ENCODE assay signal across 8 mouse cellular contexts in genomic region chr16:38321452-38321935, GRCm38 (mm10). TPM values are rescaled to one million over a fixed set of nuclear protein-coding genes. Genes with fewer than 3 reads are reported as not detected.
DNase-seq lines count a peak whose midpoint lies in the region; ATAC-seq and TF ChIP-seq lines count a peak whose summit lies in the region.

No protein-coding gene starts in this region.

- no peak overlapping the region for H3K4me2 ChIP-seq in intestine, postnatal 0 days (replicated peaks; ENCODE audit: low read depth)
- peak overlapping the region; percentile 51 for H3K4me2 ChIP-seq in midbrain, embryonic 12.5 days (replicated peaks)

- H3K36me3 ChIP-seq in heart, embryonic 10.5 days = no peaks in the 10 kb centered on the region
- no peaks in the 10 kb centered on the region for H3K36me3 ChIP-seq in intestine, postnatal 0 days (ENCODE audit: control insufficient read depth, insufficient read depth)
- no peaks in the 10 kb centered on the region for H3K36me3 ChIP-seq in midbrain, embryonic 12.5 days

- ATAC-seq in intestine, postnatal 0 days = no peak
- peak; percentile 69 for ATAC-seq in midbrain, embryonic 12.5 days (ENCODE audit: low FRiP score, low read depth)

- 25% methylated on average over 17 of the region's 17 CpGs for WGBS in heart, embryonic 10.5 days
- 31% methylated on average over 17 of the region's 17 CpGs for WGBS in intestine, postnatal 0 days
- WGBS in midbrain, embryonic 12.5 days = 27% methylated on average over 16 of the region's 17 CpGs

- H3K4me3 ChIP-seq in heart, embryonic 10.5 days = peak overlapping the region; percentile 38; the same call in 1 of the 2 replicates
- no peak overlapping the region for H3K4me3 ChIP-seq in intestine, postnatal 0 days (ENCODE audit: low read depth, low read length)
- peak overlapping the region; percentile 26; the same call in 1 of the 2 replicates for H3K4me3 ChIP-seq in midbrain, embryonic 12.5 days

- intact Hi-C loops in left cerebral cortex, postnatal 4 days (cut with DNase I) = no loop called here

- no peak overlapping the region for H3K27ac ChIP-seq in heart, embryonic 10.5 days
- no peak overlapping the region for H3K27ac ChIP-seq in intestine, postnatal 0 days (ENCODE audit: low read depth, low read length)
- no peak overlapping the region for H3K27ac ChIP-seq in midbrain, embryonic 12.5 days (replicated peaks)

- TF ChIP-seq CTCF in intestine, postnatal 0 days (IDR thresholded peaks at IDR 0.05; ENCODE audit: low read depth) = peak; percentile 86

- no peaks in the 10 kb centered on the region for H3K27me3 ChIP-seq in heart, embryonic 10.5 days (ENCODE audit: insufficient read depth, poor library complexity, severe bottlenecking)
- H3K27me3 ChIP-seq in intestine, postnatal 0 days (replicated peaks; ENCODE audit: control insufficient read depth, insufficient read depth, low read length) = no peaks in the 10 kb centered on the region
- no peaks in the 10 kb centered on the region for H3K27me3 ChIP-seq in midbrain, embryonic 12.5 days

- H3K9me3 ChIP-seq in heart, embryonic 10.5 days = no peaks in the 10 kb centered on the region
- H3K9me3 ChIP-seq in intestine, postnatal 0 days (ENCODE audit: control insufficient read depth) = no peaks in the 10 kb centered on the region
- H3K9me3 ChIP-seq in midbrain, embryonic 12.5 days = no peaks in the 10 kb centered on the region

- DNase-seq in heart, embryonic 10.5 days (ENCODE audit: low spot score) = no peak
- DNase-seq in heart, adult 11 months = no peak
- peak; percentile 59 for DNase-seq in cerebellum, adult 9-10 months
- peak; percentile 25 to 80 for DNase-seq in frontal cortex, adult 2 months (ENCODE audit: extremely low spot score in 1 of 2, low spot score in 1 of 2)
- DNase-seq in left cerebral cortex, postnatal 4 days = peak; percentile 63
- DNase-seq in spleen, postnatal 36 days (ENCODE audit: low spot score in 2 of 2) = peak; percentile 22 to 34

- 0 out of 2 replicates have a peak, but pooled peaks cover 3% of the 10 kb centered on the region for H3K4me1 ChIP-seq in heart, embryonic 10.5 days
- H3K4me1 ChIP-seq in intestine, postnatal 0 days (replicated peaks; ENCODE audit: control insufficient read depth, insufficient read depth, low read length) = no peaks in the 10 kb centered on the region
- 0 out of 2 replicates have a peak, but pooled peaks cover 3% of the 10 kb centered on the region for H3K4me1 ChIP-seq in midbrain, embryonic 12.5 days

- no peak overlapping the region for H3K9ac ChIP-seq in intestine, postnatal 0 days (ENCODE audit: low read depth, low read length)
- H3K9ac ChIP-seq in midbrain, embryonic 12.5 days (replicated peaks) = peak overlapping the region; percentile 46; the same call in 1 of the 2 replicates

RNA-seq across cellular contexts. Expression of gene Maats1, which starts 20.4 kb away (rescaled TPM):
- polyA plus RNA-seq in heart, embryonic 10.5 days (2016; fragmentation: Nextera tagmentation; extraction: Ambion mirVana) = 0.06 and 0.12 TPM in 2 replicates
- 0.80 and 0.86 TPM in 2 replicates for polyA plus RNA-seq in frontal cortex, adult 2 months (2012; rRNA removed)
- 0.88 and 1.0 TPM in 2 replicates for polyA plus RNA-seq in intestine, postnatal 0 days (2015; fragmentation: Nextera tagmentation; extraction: Ambion mirVana)
- total RNA-seq in left cerebral cortex, postnatal 4 days (2021) = 1 to 10 TPM in 1 of 2 experiments, under 1 TPM in 1; 0.89 to 1.0 TPM
- polyA plus RNA-seq in midbrain, embryonic 12.5 days (2016; fragmentation: Nextera tagmentation; extraction: Ambion mirVana) = 0.51 and 0.59 TPM in 2 replicates

RNA-seq across cellular contexts. Expression of gene Cox17, which starts 25.3 kb away (rescaled TPM):
- polyA plus RNA-seq in heart, embryonic 10.5 days (2016; fragmentation: Nextera tagmentation; extraction: Ambion mirVana) = 287 and 339 TPM in 2 replicates
- polyA plus RNA-seq in frontal cortex, adult 2 months (2012; rRNA removed) = 264 and 278 TPM in 2 replicates
- 557 and 587 TPM in 2 replicates for polyA plus RNA-seq in intestine, postnatal 0 days (2015; fragmentation: Nextera tagmentation; extraction: Ambion mirVana)
- total RNA-seq in left cerebral cortex, postnatal 4 days (2021) = 10 to 100 TPM; 35.0 to 42.2 TPM
- polyA plus RNA-seq in midbrain, embryonic 12.5 days (2016; fragmentation: Nextera tagmentation; extraction: Ambion mirVana) = 118 and 130 TPM in 2 replicates

RNA-seq across cellular contexts. Expression of gene Gm21987, which starts 25.3 kb away (rescaled TPM):
- 1.3 and 4.6 TPM in 2 replicates for polyA plus RNA-seq in heart, embryonic 10.5 days (2016; fragmentation: Nextera tagmentation; extraction: Ambion mirVana)
- polyA plus RNA-seq in frontal cortex, adult 2 months (2012; rRNA removed) = not detected in 2 replicates
- polyA plus RNA-seq in intestine, postnatal 0 days (2015; fragmentation: Nextera tagmentation; extraction: Ambion mirVana) = 0.38 TPM in 1 of 2 replicates, not detected in the other
- not detected for total RNA-seq in left cerebral cortex, postnatal 4 days (2021)
- polyA plus RNA-seq in midbrain, embryonic 12.5 days (2016; fragmentation: Nextera tagmentation; extraction: Ambion mirVana) = not detected in 2 replicates

RNA-seq across cellular contexts. Expression of gene Nr1i2, which starts 26.9 kb away (rescaled TPM):
- 0.08 TPM in 1 of 2 replicates, not detected in the other for polyA plus RNA-seq in heart, embryonic 10.5 days (2016; fragmentation: Nextera tagmentation; extraction: Ambion mirVana)
- not detected in 2 replicates for polyA plus RNA-seq in frontal cortex, adult 2 months (2012; rRNA removed)
- polyA plus RNA-seq in intestine, postnatal 0 days (2015; fragmentation: Nextera tagmentation; extraction: Ambion mirVana) = 23.1 and 26.0 TPM in 2 replicates
- not detected for total RNA-seq in left cerebral cortex, postnatal 4 days (2021)
- polyA plus RNA-seq in midbrain, embryonic 12.5 days (2016; fragmentation: Nextera tagmentation; extraction: Ambion mirVana) = not detected in 2 replicates

RNA-seq across cellular contexts. Expression of gene Popdc2, which starts 40.5 kb away (rescaled TPM):
- 230 and 378 TPM in 2 replicates for polyA plus RNA-seq in heart, embryonic 10.5 days (2016; fragmentation: Nextera tagmentation; extraction: Ambion mirVana)
- polyA plus RNA-seq in frontal cortex, adult 2 months (2012; rRNA removed) = 0.90 and 1.1 TPM in 2 replicates
- 16.6 and 16.9 TPM in 2 replicates for polyA plus RNA-seq in intestine, postnatal 0 days (2015; fragmentation: Nextera tagmentation; extraction: Ambion mirVana)
- under 1 TPM; 0.34 to 0.50 TPM for total RNA-seq in left cerebral cortex, postnatal 4 days (2021)
- 0.51 and 0.57 TPM in 2 replicates for polyA plus RNA-seq in midbrain, embryonic 12.5 days (2016; fragmentation: Nextera tagmentation; extraction: Ambion mirVana)

Comparison
In these comparisons a context has a peak if more than half of its experiments do, and no peak if none do; other contexts are left out.
1. DNase-seq: peak in cerebellum, adult 9-10 months (single experiment), frontal cortex, adult 2 months (2 of 2), left cerebral cortex, postnatal 4 days (single experiment) and spleen, postnatal 36 days (2 of 2); none in heart, embryonic 10.5 days (single experiment) and heart, adult 11 months (single experiment).